Mouse (Mus musculus) testis, adult 2 months (tissue): ENCODE data around the gene Clec4e. TPM values are rescaled to one million over a fixed set of nuclear protein-coding genes. Genes with fewer than 3 reads are reported as not detected.
"Not testable (repeated sequence)": the region's sequence is repeated elsewhere in the genome, so short reads cannot be mapped to it uniquely, and the experiment has no call there.

Experiments used
- H3K27ac ChIP-seq: fragments of 200-500 bp; 2 replicates; pipeline ENCODE4 v1.5.1; 2012; ENCODE audit warnings: low read depth, low read length; ENCODE audit not compliant: control insufficient read depth, insufficient read depth
- H3K27me3 ChIP-seq: fragments of 200-500 bp; 2 replicates; pipeline ENCODE4 v1.6.1; 2012; ENCODE audit warnings: mild to moderate bottlenecking, low read length, moderate library complexity; ENCODE audit not compliant: control insufficient read depth, insufficient read depth
- H3K36me3 ChIP-seq: fragments of 200-500 bp; 2 replicates; pipeline ENCODE4 v1.6.1; 2012; ENCODE audit warnings: mild to moderate bottlenecking, low read length; ENCODE audit not compliant: control insufficient read depth, insufficient read depth
- H3K4me1 ChIP-seq: fragments of 200-500 bp; 2 replicates; pipeline ENCODE4 v1.6.1; 2012; ENCODE audit warnings: low read length; ENCODE audit not compliant: control insufficient read depth, insufficient read depth
- H3K4me3 ChIP-seq: fragments of 200-500 bp; 2 replicates; pipeline ENCODE4 v1.5.1; 2012; ENCODE audit warnings: low read depth, mild to moderate bottlenecking, low read length, moderate library complexity, mixed read lengths; ENCODE audit not compliant: control insufficient read depth
- CTCF ChIP-seq: fragments of 200-500 bp; IDR thresholded peaks from 2 replicates; pipeline ENCODE4 v1.5.1; 2012; ENCODE audit warnings: low read depth, mild to moderate bottlenecking, inconsistent platforms, low read length, moderate library complexity; ENCODE audit not compliant: control insufficient read depth, insufficient read depth, insufficient replicate concordance
- POLR2A ChIP-seq: fragments of 200-500 bp; IDR thresholded peaks from 2 replicates; pipeline ENCODE4 v1.6.1; 2012; ENCODE audit warnings: low read depth, mild to moderate bottlenecking, inconsistent platforms, low read length, moderate library complexity; ENCODE audit not compliant: control insufficient read depth
- polyA plus RNA-seq: library from polyadenylated mRNA; depleted of rRNA; stranded (reverse); fragments of >200 nt; gene quantifications from 2 replicates; pipeline ENCODE4 v1.2.3, GENCODE M21; 2012; rRNA removed

Clec4e gene
- polyA plus RNA-seq, 1 experiment: not detected

DNA sequence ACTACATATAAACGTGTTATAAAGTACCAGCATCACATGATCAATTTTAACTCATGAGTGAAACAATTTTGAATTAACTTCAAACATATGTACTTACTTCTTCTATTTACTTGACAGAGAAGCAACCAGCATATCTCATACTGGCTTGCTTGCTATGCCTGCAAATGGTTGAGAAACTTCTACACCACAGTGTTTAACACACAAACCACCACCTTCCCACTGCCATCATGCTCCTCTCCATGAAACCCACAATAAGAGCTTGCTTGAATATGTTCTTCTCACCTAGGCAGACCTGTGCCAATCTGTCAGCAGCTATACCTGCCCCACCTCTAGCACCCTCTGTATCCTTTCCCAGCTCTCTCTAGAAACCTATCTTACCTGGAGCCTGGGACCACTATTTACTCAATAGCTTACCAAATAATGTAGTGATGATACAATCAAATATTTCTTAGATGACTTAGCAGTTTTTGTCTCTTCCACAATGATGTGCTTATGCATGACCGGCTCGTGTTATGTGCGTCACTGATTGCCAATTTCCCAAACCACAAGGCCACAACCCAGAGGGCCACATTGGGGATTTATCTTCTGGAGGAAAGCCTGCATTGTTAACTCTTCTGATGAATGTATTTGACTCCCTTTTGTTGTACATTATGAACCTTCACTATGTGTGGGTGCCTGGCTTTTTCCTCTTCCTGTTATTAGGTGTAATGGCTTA lies 29.6 kb downstream of the Clec4e start:
- H3K36me3 ChIP-seq: no peaks in the 10 kb centered on the region

DNA sequence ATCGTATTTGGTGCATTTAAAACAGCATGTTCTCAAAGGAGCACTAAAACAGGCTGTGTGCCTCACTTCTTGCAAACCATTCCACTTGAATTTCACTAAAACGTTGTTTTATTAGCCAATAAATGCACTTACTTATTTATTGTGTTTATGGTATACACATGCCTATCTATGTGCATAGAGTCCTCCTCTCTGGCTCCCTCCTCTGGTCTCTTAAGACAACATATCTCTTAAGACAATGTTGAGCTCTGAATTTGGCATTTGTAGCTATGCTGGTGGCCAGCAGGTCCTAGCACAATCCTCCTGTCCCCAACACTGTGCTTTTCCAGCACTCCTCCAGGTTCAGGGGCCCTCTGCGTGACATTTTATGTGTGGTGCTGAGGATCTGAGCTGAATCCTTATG lies 30.7 kb downstream of the Clec4e start:
- no peak for TF ChIP-seq POLR2A
- H3K36me3 ChIP-seq: no peaks in the 10 kb centered on the region
- no peaks in the 10 kb centered on the region for H3K27me3 ChIP-seq
- H3K27ac ChIP-seq: no peak overlapping the region
- no peaks in the 10 kb centered on the region for H3K4me1 ChIP-seq
- no peak overlapping the region for H3K4me3 ChIP-seq

More for the DNA sequence above, 29.6 kb downstream of the Clec4e start:
- TF ChIP-seq POLR2A (no peak), CTCF (no peak)
- Histone ChIP-seq H3K4me3 (no peak overlapping the region), H3K27me3 (no peaks in the 10 kb centered on the region), H3K27ac (no peak overlapping the region), H3K4me1 (no peaks in the 10 kb centered on the region)

DNA sequence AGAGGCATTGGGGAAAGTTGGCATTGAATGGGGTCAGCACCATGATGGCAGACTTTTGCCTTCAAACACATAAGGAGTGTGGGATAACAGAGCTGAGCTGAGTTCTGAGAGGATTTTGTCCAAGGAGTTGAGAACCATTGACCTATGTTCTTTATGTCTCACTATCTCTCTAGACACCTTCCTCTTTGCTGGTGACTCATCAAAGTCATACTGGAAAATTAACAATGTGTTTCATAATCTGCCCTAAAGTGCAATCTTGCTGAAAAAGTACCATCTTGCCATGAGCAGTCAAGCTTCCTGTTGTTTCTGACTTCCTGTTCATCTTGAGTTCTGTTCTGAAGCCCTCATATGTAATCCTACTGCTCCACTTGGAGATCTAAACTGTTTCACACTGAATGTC lies 36.9 kb downstream of the Clec4e start:
- Histone ChIP-seq H3K27me3 (no peaks in the 10 kb centered on the region), H3K36me3 (no peaks in the 10 kb centered on the region), H3K27ac (no peak overlapping the region), H3K4me1 (no peaks in the 10 kb centered on the region), H3K4me3 (no peak overlapping the region)
- TF ChIP-seq POLR2A (no peak), CTCF (no peak)

GRCm38 (mm10) chr6:123248862-123249261 lies 40.8 kb downstream of the Clec4e start:
- not testable (repeated sequence) for H3K4me1 ChIP-seq, H3K27ac ChIP-seq, H3K4me3 ChIP-seq, H3K27me3 ChIP-seq, H3K36me3 ChIP-seq

GRCm38 (mm10) chr6:123244201-123244600 lies 45.5 kb downstream of the Clec4e start:
- H3K27me3 ChIP-seq: no peaks in the 10 kb centered on the region
- TF ChIP-seq CTCF (no peak), POLR2A (no peak)
- H3K4me1 ChIP-seq: no peaks in the 10 kb centered on the region
- H3K4me3 ChIP-seq: no peak overlapping the region
- no peaks in the 10 kb centered on the region for H3K36me3 ChIP-seq
- H3K27ac ChIP-seq: no peak overlapping the region

- no peaks in the 10 kb centered on the region for H3K4me1 ChIP-seq
- H3K36me3 ChIP-seq: no peaks in the 10 kb centered on the region
Measured at GRCm38 (mm10) chr6:123237582-123237981, 52.1 kb downstream of the Clec4e start.

More at GRCm38 (mm10) chr6:123237582-123237981, 52.1 kb downstream of the Clec4e start:
- TF ChIP-seq POLR2A: no peak
- no peaks in the 10 kb centered on the region for H3K27me3 ChIP-seq
- no peak overlapping the region for H3K4me3 ChIP-seq
- no peak overlapping the region for H3K27ac ChIP-seq

Other genes with a start within 250 kb of the Clec4e start
- 0.26 and 0.32 TPM in 2 replicates for gene Clec4b1, start 239.9 kb downstream of the Clec4e start, polyA plus RNA-seq
- gene Clec4a2, start 183.4 kb downstream of the Clec4e start, polyA plus RNA-seq: 3.9 and 4.1 TPM in 2 replicates
- not detected in 2 replicates for gene Clec4b2, start 117.0 kb downstream of the Clec4e start, polyA plus RNA-seq
- 0.28 and 0.44 TPM in 2 replicates for gene Clec4n, start 60.0 kb downstream of the Clec4e start, polyA plus RNA-seq
- not detected in 2 replicates for gene Clec4d, start 27.8 kb downstream of the Clec4e start, polyA plus RNA-seq
- 0.06 TPM in 1 of 2 replicates, not detected in the other for gene Vmn2r19, start 18.5 kb upstream of the Clec4e start, polyA plus RNA-seq
- gene Vmn2r20, start 128.2 kb upstream of the Clec4e start, polyA plus RNA-seq: not detected in 2 replicates
- gene Vmn2r21, start 243.5 kb upstream of the Clec4e start, polyA plus RNA-seq: not detected in 2 replicates